Mouse (Mus musculus): ENCODE results near the gene Odf3l2.

- TF ChIP-seq CTCF (IDR thresholded peaks at IDR 0.05; ENCODE audit: low read depth, low read length) (peak; percentile 60), POLR2A (IDR thresholded peaks at IDR 0.05; ENCODE audit: insufficient read depth, low read length) (no peak), EP300 (IDR thresholded peaks at IDR 0.05; ENCODE audit: insufficient read depth, low read depth, low read length) (no peak)
These were observed 37.5 kb upstream of the Odf3l2 start for GRCm38 (mm10) chr10:79682916-79683582.

Data from ES-Bruce4 (cell line).